In genomic region chr7:79935511-79936205, GRCm38 (mm10) we compare ENCODE assay signal across 8 mouse cellular contexts. TPM values are rescaled to one million over a fixed set of nuclear protein-coding genes. Genes with fewer than 3 reads are reported as not detected.
A peak's percentile ranks its signal among the peaks of the same experiment; 100 is the strongest.
DNase-seq lines count a peak whose midpoint lies in the region; ATAC-seq lines count a peak whose summit lies in the region.

No protein-coding gene starts in this region.

- H3K27me3 ChIP-seq in hindbrain, embryonic 16.5 days (replicated peaks; ENCODE audit: control insufficient read depth, insufficient read depth, low read length) = no peaks in the 10 kb centered on the region
- H3K27me3 ChIP-seq in liver, embryonic 11.5 days (replicated peaks; ENCODE audit: control insufficient read depth, insufficient read depth, low read length) = peaks cover 12% of the 10 kb centered on the region
- no peaks in the 10 kb centered on the region for H3K27me3 ChIP-seq in midbrain, embryonic 16.5 days (ENCODE audit: control insufficient read depth, insufficient read depth, low read depth, low read length)

- peak; percentile 24 for DNase-seq in R1 (ENCODE audit: low read depth, low spot score)
- peak; percentile 22 to 28 for DNase-seq in cerebellum, postnatal 10 days
- DNase-seq in gastrocnemius, postnatal 25 days = peak; percentile 48
- no peak for DNase-seq in liver, embryonic 11.5 days (ENCODE audit: low spot score)
- DNase-seq in yolk sac, embryonic 10.5 days (ENCODE audit: low spot score) = peak; percentile 88
- DNase-seq in frontal cortex, postnatal 14 days (ENCODE audit: low spot score in 2 of 2) = no peak

- peak overlapping the region; percentile 46 for H3K4me3 ChIP-seq in hindbrain, embryonic 16.5 days (ENCODE audit: low read length)
- peak overlapping the region; percentile 50 for H3K4me3 ChIP-seq in liver, embryonic 11.5 days (ENCODE audit: low read depth, low read length)
- H3K4me3 ChIP-seq in midbrain, embryonic 16.5 days (ENCODE audit: low read depth, low read length) = peak overlapping the region; percentile 52

- peaks cover 8% of the 10 kb centered on the region for H3K4me1 ChIP-seq in hindbrain, embryonic 16.5 days (ENCODE audit: control insufficient read depth, insufficient read depth, low read depth, low read length)
- H3K4me1 ChIP-seq in liver, embryonic 11.5 days (replicated peaks; ENCODE audit: control insufficient read depth, insufficient read depth, low read length) = no peaks in the 10 kb centered on the region
- H3K4me1 ChIP-seq in midbrain, embryonic 16.5 days (ENCODE audit: control insufficient read depth, insufficient read depth, low read length) = peaks cover 13% of the 10 kb centered on the region; the same call in 1 of the 2 replicates

- 6% methylated on average over 19 of the region's 19 CpGs for WGBS in hindbrain, embryonic 16.5 days
- 20% methylated on average over 19 of the region's 19 CpGs for WGBS in liver, embryonic 11.5 days
- WGBS in midbrain, embryonic 16.5 days = 8% methylated on average over 19 of the region's 19 CpGs

- no peaks in the 10 kb centered on the region for H3K9me3 ChIP-seq in hindbrain, embryonic 16.5 days (ENCODE audit: control insufficient read depth, low read length)
- H3K9me3 ChIP-seq in liver, embryonic 11.5 days (ENCODE audit: control insufficient read depth, low read length) = no peaks in the 10 kb centered on the region
- H3K9me3 ChIP-seq in midbrain, embryonic 16.5 days (replicated peaks; ENCODE audit: control insufficient read depth, low read length, poor library complexity, severe bottlenecking) = no peaks in the 10 kb centered on the region

- H3K27ac ChIP-seq in hindbrain, embryonic 16.5 days (ENCODE audit: low read depth, low read length) = peak overlapping the region; percentile 34; the same call in 1 of the 2 replicates
- no peak overlapping the region for H3K27ac ChIP-seq in liver, embryonic 11.5 days (ENCODE audit: low read depth, low read length)
- H3K27ac ChIP-seq in midbrain, embryonic 16.5 days (ENCODE audit: low read length) = no peak overlapping the region

- ATAC-seq in hindbrain, embryonic 16.5 days = 0 out of 2 replicates have a peak, but pooled peaks have one; percentile 56
- ATAC-seq in liver, embryonic 11.5 days (replicated peaks; ENCODE audit: low FRiP score) = no peak
- no peak for ATAC-seq in midbrain, embryonic 16.5 days

- no peaks in the 10 kb centered on the region for H3K36me3 ChIP-seq in hindbrain, embryonic 16.5 days (ENCODE audit: control insufficient read depth, insufficient read depth, low read length)
- no peaks in the 10 kb centered on the region for H3K36me3 ChIP-seq in liver, embryonic 11.5 days (ENCODE audit: control insufficient read depth, insufficient read depth, low read length)
- no peaks in the 10 kb centered on the region for H3K36me3 ChIP-seq in midbrain, embryonic 16.5 days (ENCODE audit: control insufficient read depth, insufficient read depth, low read length)

- peak overlapping the region; percentile 67 for H3K9ac ChIP-seq in hindbrain, embryonic 16.5 days (ENCODE audit: low read depth, low read length)
- H3K9ac ChIP-seq in liver, embryonic 11.5 days (ENCODE audit: low read depth, low read length) = no peak overlapping the region; the same call in 1 of the 2 replicates
- H3K9ac ChIP-seq in midbrain, embryonic 16.5 days (ENCODE audit: low read depth, low read length) = peak overlapping the region; percentile 77

- H3K4me2 ChIP-seq in hindbrain, embryonic 16.5 days (ENCODE audit: low read length) = peak overlapping the region; percentile 60
- peak overlapping the region; percentile 64 for H3K4me2 ChIP-seq in liver, embryonic 11.5 days
- H3K4me2 ChIP-seq in midbrain, embryonic 16.5 days (ENCODE audit: low read length) = peak overlapping the region; percentile 80

RNA-seq across cellular contexts. Expression of gene Arpin, which starts 0.5 kb away (rescaled TPM):
- total RNA-seq in gastrocnemius, postnatal 25 days (2021) = 1 to 10 TPM; 3.6 to 3.8 TPM
- polyA plus RNA-seq in hindbrain, embryonic 16.5 days (2015; fragmentation: Nextera tagmentation; extraction: Ambion mirVana) = 19.6 and 21.0 TPM in 2 replicates
- polyA plus RNA-seq in liver, embryonic 11.5 days (2014; fragmentation: Nextera tagmentation; extraction: Ambion mirVana) = 9.9 and 10.6 TPM in 2 replicates
- polyA plus RNA-seq in midbrain, embryonic 16.5 days (2015; fragmentation: Nextera tagmentation; extraction: Ambion mirVana) = 17.6 and 21.2 TPM in 2 replicates

RNA-seq across cellular contexts. Expression of gene Ap3s2, which starts 15.2 kb away (rescaled TPM):
- total RNA-seq in gastrocnemius, postnatal 25 days (2021) = 10 to 100 TPM; 16.9 to 17.1 TPM
- polyA plus RNA-seq in hindbrain, embryonic 16.5 days (2015; fragmentation: Nextera tagmentation; extraction: Ambion mirVana) = 37.9 and 48.2 TPM in 2 replicates
- 28.7 and 30.9 TPM in 2 replicates for polyA plus RNA-seq in liver, embryonic 11.5 days (2014; fragmentation: Nextera tagmentation; extraction: Ambion mirVana)
- 49.7 and 54.6 TPM in 2 replicates for polyA plus RNA-seq in midbrain, embryonic 16.5 days (2015; fragmentation: Nextera tagmentation; extraction: Ambion mirVana)

Comparison
In these comparisons a context has a peak if more than half of its experiments do, and no peak if none do; other contexts are left out.
1. DNase-seq: peak in R1 (single experiment), cerebellum, postnatal 10 days (2 of 2), gastrocnemius, postnatal 25 days (single experiment) and yolk sac, embryonic 10.5 days (single experiment); none in liver, embryonic 11.5 days (single experiment) and frontal cortex, postnatal 14 days (0 of 2).
2. Peak in every context shown above with its lines, with median percentiles within 50 percentile points of each other: H3K4me2 ChIP-seq and H3K4me3 ChIP-seq.